Mouse (Mus musculus) bone marrow macrophage, adult 2 months (primary cell): Measurements from ENCODE around the gene Macf1.

Experiments used
- CTCF ChIP-seq: IDR thresholded peaks from 2 replicates; pipeline ENCODE4 v1.5.1; 2012; ENCODE audit warnings: low read depth, mild to moderate bottlenecking, low read length, moderate library complexity
- POLR2A ChIP-seq: IDR thresholded peaks from 2 replicates; pipeline ENCODE4 v1.6.1; 2012; ENCODE audit warnings: mild to moderate bottlenecking, low read depth, low read length, borderline replicate concordance

DNA sequence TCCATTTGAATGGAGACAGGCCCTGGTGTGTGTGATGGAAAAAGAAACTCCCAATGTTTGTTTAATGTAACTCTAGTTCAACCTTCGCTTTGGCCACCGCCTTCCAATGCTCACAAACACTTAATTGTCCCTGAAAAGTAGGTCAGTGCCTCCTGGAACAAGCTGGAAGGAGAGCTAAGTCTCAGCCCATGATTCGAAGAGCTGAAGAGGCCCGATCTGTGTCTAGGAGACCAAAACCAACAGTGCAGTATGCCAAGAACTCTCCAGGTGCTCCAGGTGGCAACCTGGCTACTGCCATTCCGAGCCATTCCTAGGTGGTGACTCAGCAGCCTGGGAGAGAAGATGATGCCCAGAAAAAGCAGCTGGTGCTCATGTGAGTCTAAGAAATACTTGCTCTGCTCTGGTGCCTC, 60.4 kb downstream of the Macf1 start:
- TF ChIP-seq CTCF, result no peak
- no peak for TF ChIP-seq POLR2A
